Mouse (Mus musculus) CH12.LX (cell line): Measurements from ENCODE around the gene Arhgap4.

Source experiments
- BHLHE40 ChIP-seq: IDR thresholded peaks from 2 replicates; pipeline ENCODE4 v1.6.1; 2011; ENCODE audit warnings: mild to moderate bottlenecking, low read depth, low read length, improper control_type of control experiment
- CHD2 ChIP-seq: IDR thresholded peaks from 2 replicates; pipeline ENCODE4 v1.6.1; 2011; ENCODE audit warnings: low read length, improper control_type of control experiment
- CTCF ChIP-seq, 2 experiments: IDR thresholded peaks in 1 of 2; conservative IDR thresholded peaks in 1 of 2; 2 replicates each; pipeline ENCODE4 v1.5.1; 2011 to 2012; ENCODE audit warnings: low read depth in 2 of 2, low read length in 2 of 2, improper control_type of control experiment in 1 of 2, inconsistent platforms in 1 of 2, mild to moderate bottlenecking in 1 of 2, moderate library complexity in 1 of 2
- E2F4 ChIP-seq: IDR thresholded peaks from 2 replicates; pipeline ENCODE4 v1.6.1; 2011; ENCODE audit warnings: low read depth, low read length, improper control_type of control experiment; ENCODE audit not compliant: insufficient replicate concordance
- ETS1 ChIP-seq: conservative IDR thresholded peaks from 2 replicates; pipeline ENCODE4 v1.6.1; 2012; ENCODE audit warnings: low read depth, mild to moderate bottlenecking, inconsistent platforms, low read length, improper control_type of control experiment, moderate library complexity
- IRF4 ChIP-seq: IDR thresholded peaks from 2 replicates; pipeline ENCODE4 v1.6.1; 2014; ENCODE audit warnings: low read depth, mild to moderate bottlenecking, inconsistent platforms, low read length, improper control_type of control experiment
- JUND ChIP-seq: conservative IDR thresholded peaks from 2 replicates; pipeline ENCODE4 v1.6.1; 2011; ENCODE audit warnings: low read depth, low read length, improper control_type of control experiment
- MAX ChIP-seq: IDR thresholded peaks from 2 replicates; pipeline ENCODE4 v1.6.1; 2011; ENCODE audit warnings: low read length, improper control_type of control experiment
- PAX5 ChIP-seq: IDR thresholded peaks from 2 replicates; pipeline ENCODE4 v1.6.1; 2012; ENCODE audit warnings: low read length, inconsistent platforms, mixed read lengths
- POLR2A ChIP-seq: IDR thresholded peaks from 2 replicates; pipeline ENCODE4 v1.6.1; 2011; ENCODE audit warnings: low read depth, mild to moderate bottlenecking, improper control_type of control experiment, low read length
- RCOR1 ChIP-seq: conservative IDR thresholded peaks from 2 replicates; pipeline ENCODE4 v1.6.1; 2012; ENCODE audit warnings: low read depth, mild to moderate bottlenecking, inconsistent platforms, low read length, improper control_type of control experiment
- ZC3H11A ChIP-seq: IDR thresholded peaks from 2 replicates; pipeline ENCODE4 v1.6.1; 2012; ENCODE audit warnings: low read depth, mild to moderate bottlenecking, inconsistent platforms, low read length, improper control_type of control experiment

DNA sequence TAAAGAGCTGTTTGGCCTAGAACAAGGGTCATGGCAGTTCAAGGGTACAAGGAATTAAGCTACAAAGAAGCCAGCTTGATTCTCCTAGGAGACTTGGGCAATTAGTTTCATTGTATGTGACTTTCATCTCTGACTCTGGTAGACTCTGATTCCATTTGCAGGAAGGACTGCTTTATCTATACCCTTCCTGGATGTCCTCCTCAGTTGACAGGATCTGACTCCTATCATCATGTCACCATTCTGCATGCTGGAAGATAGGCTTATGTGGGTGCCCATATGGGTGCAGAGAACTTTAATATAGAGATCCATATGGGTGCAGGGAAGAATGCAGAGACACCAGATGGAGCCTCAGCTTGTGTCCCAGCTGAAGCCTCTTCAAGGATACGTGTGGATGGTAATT, 47.5 kb upstream of the Arhgap4 start:
- TF ChIP-seq CTCF (conservative IDR thresholded peaks at IDR 0.05 in 1 of 2, IDR thresholded peaks at IDR 0.05 in 1 of 2; ENCODE audit: low read depth in 2 of 2, low read length in 2 of 2) (no peak), PAX5 (no peak), BHLHE40 (no peak), ZC3H11A (no peak), RCOR1 (no peak), POLR2A (no peak), ETS1 (no peak), JUND (no peak), MAX (no peak), CHD2 (no peak), IRF4 (no peak), E2F4 (no peak)
